Mouse (Mus musculus) frontal cortex, adult 2 months (tissue): ENCODE measurements around the gene Siglecf. TPM values are rescaled to one million over a fixed set of nuclear protein-coding genes. Genes with fewer than 3 reads are reported as not detected.
"Not testable (repeated sequence)": the region's sequence is repeated elsewhere in the genome, so short reads cannot be mapped to it uniquely, and the experiment has no call there.

Experiments
- DNase-seq, 2 experiments: peaks; one replicate each; pipeline ENCODE4 v3.0.0; 2022; ENCODE audit warnings: low spot score in 1 of 2; ENCODE audit errors: extremely low spot score in 1 of 2
- polyA plus RNA-seq: library from polyadenylated mRNA; depleted of rRNA; stranded (reverse); fragments of >200 nt; gene quantifications from 2 replicates; pipeline ENCODE4 v1.2.3, GENCODE M21; 2012; rRNA removed

Gene Siglecf
- 0.48 and 0.55 TPM in 2 replicates for polyA plus RNA-seq

DNA sequence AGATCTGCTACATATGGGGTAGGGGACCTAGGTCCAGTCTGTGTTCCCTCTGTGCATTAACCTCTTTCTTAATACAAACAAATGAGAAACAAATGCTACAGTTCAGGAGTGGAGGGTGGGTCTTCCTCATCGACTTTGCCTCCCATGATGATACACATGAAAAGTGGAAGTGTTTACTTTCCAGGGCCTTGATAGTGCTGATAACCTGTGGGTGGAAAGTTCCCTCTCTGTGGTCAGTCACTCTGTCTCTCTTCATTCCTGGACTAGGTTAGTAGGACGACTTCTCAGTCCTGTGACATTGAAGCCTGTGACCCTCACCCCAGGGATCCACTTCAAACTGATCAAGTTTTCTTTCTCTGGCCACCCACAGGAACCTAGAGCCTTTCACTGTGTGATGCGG is at the start of gene Siglecf:
TSS of gene Siglecf (plus strand) at position 188 of the 400 bp plus-strand sequence.
- no peak for DNase-seq

DNA sequence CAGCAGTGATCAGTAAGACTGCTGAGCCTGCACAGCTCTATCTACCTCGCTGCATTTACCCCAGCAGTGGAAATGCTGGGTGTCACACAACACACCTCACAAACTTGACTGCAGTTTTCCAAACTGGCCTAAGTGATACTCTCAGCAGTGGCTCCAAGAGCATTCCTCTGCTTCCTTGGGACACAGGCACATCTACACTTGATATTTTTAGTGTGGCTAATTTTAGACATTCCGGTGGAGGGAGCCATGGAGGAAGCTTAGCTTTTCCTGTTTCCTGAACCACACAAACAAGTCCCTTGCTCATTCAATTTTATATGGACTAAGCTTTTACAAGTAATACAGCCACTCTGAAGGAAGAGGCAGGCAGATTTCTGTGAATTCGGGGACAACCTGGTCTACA is 45.9 kb upstream of the Siglecf start:
- peak in 1 of 2 experiments; percentile 9 for DNase-seq

GRCm38 (mm10) chr7:43309069-43309468 is 42.1 kb upstream of the Siglecf start:
- no peak for DNase-seq

DNA sequence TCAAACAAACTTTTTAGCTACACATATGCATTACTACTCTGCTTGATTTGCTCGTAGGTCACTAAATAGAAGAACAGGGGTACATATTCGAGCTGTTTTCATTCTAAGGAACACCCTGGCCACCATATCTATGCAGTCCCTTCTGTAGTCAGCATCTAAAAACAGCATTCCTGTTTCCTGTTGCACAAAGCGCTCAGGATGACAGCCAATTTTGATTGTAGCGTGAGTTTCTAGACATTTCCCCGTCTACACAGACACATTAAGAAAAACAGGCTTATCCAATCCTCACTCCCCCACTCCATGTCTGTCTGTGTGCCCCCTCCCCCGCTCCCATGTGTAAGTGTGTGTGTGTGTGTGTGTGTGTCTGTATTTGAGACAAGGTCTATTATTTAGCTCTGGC is 39.5 kb upstream of the Siglecf start:
- no peak for DNase-seq

- DNase-seq: no peak
Observed at GRCm38 (mm10) chr7:43312386-43313012, 38.6 kb upstream of the Siglecf start.

GRCm38 (mm10) chr7:43313013-43313428 is 38.1 kb upstream of the Siglecf start, which contains the start of gene Zfp715:
Gene Zfp715, minus strand, starts transcription at chr7:43313294.
- peak; percentile 93 to 96 for DNase-seq

- no peak for DNase-seq
Observed at GRCm38 (mm10) chr7:43326223-43326780, 24.8 kb upstream of the Siglecf start.

GRCm38 (mm10) chr7:43328101-43328500 is 23.0 kb upstream of the Siglecf start:
- DNase-seq: no peak

DNA sequence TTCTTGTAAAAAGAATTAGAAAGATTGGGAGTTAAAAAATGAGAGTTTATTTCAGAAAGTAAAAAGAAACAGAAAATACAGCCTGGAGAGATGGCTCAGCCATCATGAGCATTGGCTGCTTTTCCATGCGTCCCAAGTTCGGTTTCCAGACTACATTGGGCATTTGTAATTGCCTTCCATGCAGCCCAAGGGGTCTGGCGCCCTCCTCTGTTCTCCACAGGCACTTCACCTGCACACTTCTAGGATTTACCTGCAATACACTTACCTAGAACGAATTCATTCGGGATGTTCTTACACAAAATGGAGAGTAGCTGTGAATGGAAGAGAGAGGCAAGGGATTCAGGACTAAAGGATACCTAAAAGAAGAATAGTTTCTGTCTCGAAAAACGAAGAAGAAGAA is 17.9 kb upstream of the Siglecf start:
- DNase-seq: peak in 1 of 2 experiments; percentile 36

DNA sequence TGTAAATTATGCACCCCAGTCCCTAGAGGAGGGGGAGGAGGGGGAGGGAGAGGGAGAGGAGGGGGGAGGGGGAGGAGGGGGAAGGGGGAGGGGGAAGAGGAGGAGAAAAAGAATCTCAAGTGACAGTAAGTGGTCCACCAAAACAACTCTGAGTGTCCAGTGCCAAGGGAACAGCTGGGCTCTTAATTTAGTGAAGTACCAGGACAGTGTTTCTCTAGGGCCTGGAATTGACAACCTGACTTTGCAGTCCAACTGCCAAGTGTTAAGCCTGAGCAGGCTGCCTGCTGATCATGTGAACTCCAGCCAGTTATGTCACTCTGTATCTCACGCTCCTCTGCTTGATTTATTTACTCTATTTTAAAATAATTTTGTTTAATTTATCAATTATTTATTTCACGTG is 17.2 kb upstream of the Siglecf start:
- DNase-seq: no peak

GRCm38 (mm10) chr7:43340771-43341170 is 10.4 kb upstream of the Siglecf start:
- DNase-seq: no peak

GRCm38 (mm10) chr7:43343191-43343590 is 8.0 kb upstream of the Siglecf start:
- no peak for DNase-seq

DNA sequence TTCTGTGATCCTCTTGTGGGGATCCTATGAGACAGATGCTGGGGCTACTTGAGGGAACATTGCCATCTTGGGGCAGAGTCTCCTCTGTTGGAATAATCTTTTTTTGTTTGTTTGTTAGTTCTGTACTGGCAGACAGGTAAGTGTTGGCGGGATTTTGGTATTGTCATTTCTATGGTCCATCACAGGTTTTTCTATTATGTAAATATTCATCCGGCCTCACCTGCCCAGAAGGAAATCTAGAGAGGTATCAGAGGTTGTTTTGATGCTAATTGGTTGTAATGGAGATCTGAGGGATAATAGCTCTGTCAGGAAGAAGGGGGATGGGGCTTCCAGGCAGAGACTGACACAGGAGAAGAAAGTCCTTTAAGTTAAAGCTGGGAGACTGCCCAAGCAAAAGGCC is 7.1 kb upstream of the Siglecf start:
- no peak for DNase-seq

- no peak for DNase-seq
Observed at GRCm38 (mm10) chr7:43344491-43344890, 6.7 kb upstream of the Siglecf start.

DNA sequence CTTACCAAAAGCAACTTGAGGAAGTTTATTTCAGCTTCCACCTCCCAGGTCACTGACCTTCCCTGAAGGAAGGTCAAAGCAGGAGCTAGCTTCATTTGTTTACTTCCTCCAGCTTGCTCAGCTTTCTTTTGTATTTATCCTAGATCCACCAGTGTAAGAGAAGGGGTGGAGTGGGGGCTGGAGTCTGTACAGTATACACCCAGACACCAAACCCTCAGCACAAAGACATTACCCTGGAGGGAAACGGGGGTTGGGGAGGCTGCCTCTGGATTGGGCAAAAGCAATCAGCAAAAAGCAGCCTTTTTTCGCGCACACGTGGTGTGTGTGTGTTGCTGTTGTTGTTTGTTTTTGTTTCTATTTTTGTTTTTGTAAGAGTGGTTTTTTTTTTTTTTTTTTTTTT is 5.0 kb upstream of the Siglecf start:
- no peak for DNase-seq

GRCm38 (mm10) chr7:43346571-43346970 is 4.6 kb upstream of the Siglecf start:
- no peak for DNase-seq

DNA sequence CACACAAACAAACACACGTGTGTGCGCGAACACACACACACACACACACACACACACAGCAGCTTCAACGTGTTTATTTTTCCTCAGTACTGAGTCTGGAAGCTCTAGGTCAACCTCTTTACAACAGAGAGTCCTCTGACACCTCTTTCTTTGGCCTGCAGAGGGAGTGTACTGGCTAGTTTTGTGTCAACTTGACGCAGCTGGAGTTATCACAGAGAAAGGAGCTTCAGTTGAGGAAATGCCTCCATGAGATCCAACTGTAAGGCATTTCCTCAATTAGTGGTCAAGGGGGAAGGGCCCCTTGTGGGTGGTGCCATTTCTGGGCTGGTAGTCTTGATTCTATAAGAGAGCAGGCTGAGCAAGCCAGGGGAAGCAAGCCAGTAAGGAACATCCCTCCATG is 1.5 kb upstream of the Siglecf start:
- not testable (repeated sequence) for DNase-seq

- peak in 1 of 2 experiments; percentile 8 for DNase-seq
Observed at GRCm38 (mm10) chr7:43353118-43353517, 2.0 kb downstream of the Siglecf start.

- DNase-seq: no peak
Observed at GRCm38 (mm10) chr7:43353758-43354157, 2.6 kb downstream of the Siglecf start.

GRCm38 (mm10) chr7:43354893-43355835 is 4.0 kb downstream of the Siglecf start:
- peak in 1 of 2 experiments; percentile 23 for DNase-seq

- no peak for DNase-seq
Observed at GRCm38 (mm10) chr7:43358556-43358955, 7.4 kb downstream of the Siglecf start.
